Mouse (Mus musculus) spleen, adult 2 months (tissue): ENCODE measurements around the gene Auts2. TPM values are rescaled to one million over a fixed set of nuclear protein-coding genes. Genes with fewer than 3 reads are reported as not detected.

Experiments
- DNase-seq, 2 experiments: peaks; one replicate each; pipeline versions ENCODE4 v3.0.0 to v3.0.0-alpha.2; 2012 to 2021; ENCODE audit warnings: low spot score in 2 of 2, low read depth in 1 of 2
- H3K27ac ChIP-seq: fragments of 200-500 bp; 2 replicates; pipeline ENCODE4 v1.5.1; 2012; ENCODE audit warnings: low read length, inconsistent platforms; ENCODE audit not compliant: insufficient read depth
- H3K27me3 ChIP-seq: fragments of 200-500 bp; 2 replicates; pipeline ENCODE4 v1.6.1; 2012; ENCODE audit warnings: mild to moderate bottlenecking, moderate library complexity, low read length, inconsistent platforms; ENCODE audit not compliant: control insufficient read depth, insufficient read depth
- H3K36me3 ChIP-seq: fragments of 200-500 bp; 2 replicates; pipeline ENCODE4 v1.6.1; 2012; ENCODE audit warnings: mild to moderate bottlenecking, low read length, inconsistent platforms; ENCODE audit not compliant: control insufficient read depth, insufficient read depth
- H3K4me1 ChIP-seq: fragments of 200-500 bp; 2 replicates; pipeline ENCODE4 v1.6.1; 2011; ENCODE audit warnings: inconsistent platforms; ENCODE audit not compliant: control insufficient read depth, insufficient read depth, insufficient read length
- H3K4me3 ChIP-seq: fragments of 200-500 bp; 2 replicates; pipeline ENCODE4 v1.5.1; 2011; ENCODE audit warnings: mild to moderate bottlenecking, inconsistent platforms; ENCODE audit not compliant: insufficient read depth, insufficient read length; ENCODE audit errors: extremely low read depth
- CTCF ChIP-seq: fragments of 200-500 bp; IDR thresholded peaks from 2 replicates; pipeline ENCODE4 v1.5.1; 2011; ENCODE audit warnings: mild to moderate bottlenecking, inconsistent platforms; ENCODE audit not compliant: insufficient read depth, insufficient read length, insufficient replicate concordance; ENCODE audit errors: extremely low read depth
- POLR2A ChIP-seq: fragments of 200-500 bp; IDR thresholded peaks from 2 replicates; pipeline ENCODE4 v1.6.1; 2011; ENCODE audit warnings: low read depth, low read length, inconsistent platforms
- WGBS: fragments of 180-500 bp; shearing (Covaris S2); methylation state at CpG from one replicate; pipeline ENCODE4 v1.1.7; 2018; 5-methylcytosine and 5-hydroxymethylcytosine counted together
- polyA plus RNA-seq: library from polyadenylated mRNA; depleted of rRNA; stranded (reverse); fragments of >200 nt; gene quantifications from 2 replicates; pipeline ENCODE4 v1.2.3, GENCODE M21; 2012

Gene Auts2
- polyA plus RNA-seq, 1 experiment = 1.3 TPM

DNA sequence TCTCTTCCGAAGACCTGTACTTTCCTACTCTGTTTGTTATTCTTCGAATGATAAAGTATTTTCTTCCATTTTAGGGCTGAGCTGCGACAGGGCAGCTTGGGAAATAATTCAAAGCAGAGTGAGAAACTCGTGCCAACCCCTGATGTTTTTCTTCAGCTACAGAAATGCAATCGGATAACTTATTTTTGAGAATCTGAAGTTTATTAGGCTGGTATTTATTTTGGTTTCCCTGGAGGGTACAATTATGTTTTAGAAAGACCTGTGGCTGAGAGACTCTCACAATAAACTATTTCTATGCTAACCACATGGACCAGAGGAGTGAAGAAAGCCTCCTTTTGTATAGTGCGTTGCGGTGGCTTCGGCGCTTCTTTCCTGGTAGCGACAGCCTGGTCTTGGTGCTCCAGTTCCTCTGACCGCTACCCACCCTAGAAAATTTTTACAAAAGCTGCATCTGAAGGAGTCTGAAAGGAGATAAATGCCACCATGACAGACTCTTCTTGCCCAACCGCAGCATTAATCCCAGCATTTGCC, 550.4 kb downstream of the Auts2 start:
- Histone ChIP-seq H3K36me3 (no peaks in the 10 kb centered on the region), H3K27me3 (no peaks in the 10 kb centered on the region), H3K27ac (no peak overlapping the region), H3K4me1 (no peaks in the 10 kb centered on the region), H3K4me3 (no peak overlapping the region)
- TF ChIP-seq CTCF (no peak), POLR2A (no peak)
- DNase-seq = no peak
- 91% methylated on average over 12 of the region's 12 CpGs for WGBS

DNA sequence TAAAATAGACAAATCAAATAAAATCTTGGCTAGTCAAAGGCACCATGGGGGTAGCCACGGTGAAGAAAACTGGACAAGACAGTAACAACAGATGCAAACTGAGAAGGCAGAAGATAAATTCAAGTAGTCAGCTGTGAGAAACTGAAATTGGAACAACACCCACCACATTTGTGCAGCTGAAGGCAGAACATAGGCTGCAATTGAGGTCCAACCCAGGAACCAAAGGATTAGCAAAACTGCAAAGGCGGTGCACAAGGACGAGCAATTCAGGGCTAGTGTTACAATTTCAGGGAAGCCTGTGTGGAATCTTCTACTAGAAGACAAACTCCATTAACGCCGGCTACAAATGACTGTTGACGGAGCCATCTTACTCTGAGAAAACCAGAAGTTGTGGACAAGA, 550.9 kb downstream of the Auts2 start:
- DNase-seq = no peak
- Histone ChIP-seq H3K4me1 (no peaks in the 10 kb centered on the region), H3K36me3 (no peaks in the 10 kb centered on the region), H3K4me3 (no peak overlapping the region), H3K27ac (no peak overlapping the region), H3K27me3 (no peaks in the 10 kb centered on the region)
- TF ChIP-seq CTCF = no peak
- 92% methylated on average over 6 of the region's 6 CpGs for WGBS

DNA sequence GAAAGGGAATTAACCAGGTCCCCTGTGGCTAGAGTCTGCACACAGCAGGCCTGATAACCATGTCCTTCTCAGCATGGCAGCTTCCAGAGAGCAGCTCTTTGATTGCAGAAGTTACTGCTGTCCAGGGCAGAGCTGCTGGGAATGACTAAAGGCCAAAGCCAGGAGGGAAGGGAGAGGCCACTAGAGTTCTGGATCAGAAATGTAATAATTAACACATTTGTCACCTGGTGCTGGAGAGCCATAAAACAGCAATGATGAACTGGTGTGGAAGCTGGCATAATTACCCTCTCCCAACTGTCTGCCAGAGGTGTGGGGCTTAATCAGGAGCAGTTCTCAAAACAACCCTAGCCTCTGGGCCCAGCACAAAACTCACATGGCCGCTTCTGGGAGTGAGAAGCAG, 552.6 kb downstream of the Auts2 start:
- Histone ChIP-seq H3K27ac (no peak overlapping the region), H3K27me3 (no peaks in the 10 kb centered on the region), H3K36me3 (no peaks in the 10 kb centered on the region), H3K4me1 (no peaks in the 10 kb centered on the region), H3K4me3 (no peak overlapping the region)
- WGBS = 80% methylated on average over 1 of the region's 1 CpGs
- no peak for DNase-seq
- TF ChIP-seq CTCF (no peak), POLR2A (no peak)

DNA sequence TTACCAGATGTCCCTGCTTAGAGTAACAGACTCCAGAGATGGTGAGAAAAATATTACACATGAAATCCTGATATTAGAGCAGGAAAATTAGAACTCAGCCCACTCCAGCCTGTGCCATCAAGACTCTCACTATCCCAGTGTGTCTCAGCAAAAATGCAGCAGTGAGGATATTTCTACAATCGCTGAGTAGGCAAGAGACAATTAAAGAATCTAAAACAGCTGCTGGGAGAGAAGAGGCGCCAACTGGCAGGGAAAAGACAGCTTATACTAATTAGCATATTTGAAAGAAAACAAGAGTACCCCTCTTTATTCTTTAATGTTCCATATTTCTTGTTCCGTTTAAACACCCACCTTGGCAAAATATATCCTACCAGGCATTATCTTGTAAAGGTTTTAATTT, 561.7 kb downstream of the Auts2 start:
- no peak for DNase-seq
- Histone ChIP-seq H3K4me3 (no peak overlapping the region), H3K27me3 (no peaks in the 10 kb centered on the region), H3K36me3 (no peaks in the 10 kb centered on the region), H3K4me1 (0 out of 2 replicates have a peak, but pooled peaks cover 2% of the 10 kb centered on the region), H3K27ac (no peak overlapping the region)
- whole genome bisulfite sequencing = 87% methylated on average over 3 of the region's 3 CpGs
- TF ChIP-seq CTCF (no peak), POLR2A (no peak)

DNA sequence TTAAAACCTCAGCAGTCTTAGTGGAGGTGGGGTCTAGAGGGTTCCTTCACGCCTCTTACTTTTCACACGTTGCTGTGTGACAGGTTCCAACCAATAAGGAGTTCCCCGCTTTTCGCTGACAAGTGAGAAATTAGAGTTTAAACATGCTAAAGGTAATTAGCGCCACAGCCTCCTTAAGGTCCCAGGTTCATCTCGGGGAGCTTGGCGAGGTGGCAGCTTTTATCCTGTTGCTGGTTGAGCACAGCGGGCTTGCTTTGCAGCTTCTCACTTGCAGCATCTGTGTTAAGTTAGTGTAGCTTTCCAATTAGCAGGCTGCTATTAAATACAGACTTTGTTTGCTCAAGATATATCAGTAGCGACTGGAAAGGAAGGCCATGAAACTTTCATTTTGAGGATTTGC, 564.2 kb downstream of the Auts2 start:
- DNase-seq = no peak
- TF ChIP-seq CTCF (no peak), POLR2A (no peak)
- H3K27me3 ChIP-seq = no peaks in the 10 kb centered on the region
- 92% methylated on average over 9 of the region's 9 CpGs for WGBS
- 0 out of 2 replicates have a peak, but pooled peaks cover 2% of the 10 kb centered on the region for H3K4me1 ChIP-seq
- no peak overlapping the region for H3K27ac ChIP-seq
- H3K4me3 ChIP-seq = no peak overlapping the region
- H3K36me3 ChIP-seq = no peaks in the 10 kb centered on the region

DNA sequence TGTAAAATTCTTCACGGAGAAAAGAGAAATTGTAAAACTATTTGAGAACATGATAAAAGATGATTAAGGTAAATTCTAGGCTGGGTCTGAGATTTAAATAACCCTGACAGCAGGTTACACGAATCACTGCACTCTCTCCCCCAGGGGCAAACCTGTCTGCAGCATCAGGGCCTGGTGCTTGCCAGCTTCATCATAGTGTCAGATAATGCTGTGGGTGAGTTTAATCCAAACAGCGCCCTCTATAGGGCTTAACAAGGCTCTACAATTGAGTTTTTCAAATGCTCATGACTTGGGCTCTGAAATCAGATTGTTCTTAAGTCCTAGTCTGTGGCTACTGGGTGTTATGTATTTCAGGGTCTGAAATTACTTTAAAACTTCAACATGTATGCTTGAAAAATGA, 565.6 kb downstream of the Auts2 start:
- no peak for DNase-seq
- Histone ChIP-seq H3K27ac (no peak overlapping the region), H3K27me3 (no peaks in the 10 kb centered on the region), H3K4me1 (0 out of 2 replicates have a peak, but pooled peaks cover 2% of the 10 kb centered on the region), H3K4me3 (no peak overlapping the region), H3K36me3 (no peaks in the 10 kb centered on the region)
- no peak for TF ChIP-seq POLR2A
- no peak for TF ChIP-seq CTCF
- 67% methylated on average over 3 of the region's 3 CpGs for WGBS

DNA sequence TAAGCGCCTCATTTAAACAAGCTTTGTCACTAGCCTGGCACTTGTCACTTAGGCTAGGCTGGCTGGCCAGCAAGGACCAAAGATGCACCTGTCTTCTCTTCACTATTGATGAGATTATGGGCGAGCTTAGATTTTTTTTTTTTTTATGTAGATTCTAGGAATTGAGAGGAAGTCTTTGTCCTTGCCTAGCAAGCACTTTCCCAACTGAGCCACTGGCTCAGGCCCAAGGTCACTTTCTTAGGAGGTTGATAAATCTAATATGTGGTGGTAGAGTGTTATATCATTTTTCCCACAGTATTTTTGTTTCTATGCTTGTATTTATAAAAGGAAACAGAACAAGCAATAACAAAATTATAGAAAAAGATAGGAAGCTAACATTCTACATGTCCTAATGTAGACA, 571.2 kb downstream of the Auts2 start:
- H3K4me1 ChIP-seq = no peaks in the 10 kb centered on the region
- H3K4me3 ChIP-seq = no peak overlapping the region
- TF ChIP-seq POLR2A (no peak), CTCF (no peak)
- H3K27ac ChIP-seq = no peak overlapping the region
- WGBS = 81% methylated on average over 2 of the region's 2 CpGs
- H3K36me3 ChIP-seq = no peaks in the 10 kb centered on the region
- DNase-seq = no peak
- H3K27me3 ChIP-seq = no peaks in the 10 kb centered on the region
